Mouse (Mus musculus): ENCODE data around the gene Sap18.
"Not testable (repeated sequence)": the region's sequence is repeated elsewhere in the genome, so short reads cannot be mapped to it uniquely, and the experiment has no call there.

Gene Sap18

GRCm38 (mm10) chr14:57797991-57798931 lies at the start of gene Sap18:
Sap18 (plus strand) TSS chr14:57798180.
- DNase-seq (ENCODE audit: low spot score), result peak; percentile 93

- DNase-seq (ENCODE audit: low spot score), result no peak
These were observed 48.5 kb upstream of the Sap18 start for GRCm38 (mm10) chr14:57749501-57749900.

GRCm38 (mm10) chr14:57751006-57751405 lies 47.0 kb upstream of the Sap18 start:
- DNase-seq (ENCODE audit: low spot score), result not testable (repeated sequence)

- DNase-seq (ENCODE audit: low spot score), result no peak
These were observed 44.5 kb upstream of the Sap18 start for GRCm38 (mm10) chr14:57753351-57753992.

GRCm38 (mm10) chr14:57755661-57756060 lies 42.3 kb upstream of the Sap18 start:
- DNase-seq (ENCODE audit: low spot score), result no peak

- DNase-seq (ENCODE audit: low spot score), result no peak
These were observed 41.9 kb upstream of the Sap18 start for GRCm38 (mm10) chr14:57756094-57756493.

- DNase-seq (ENCODE audit: low spot score), result no peak
These were observed 39.7 kb upstream of the Sap18 start, which contains the start of gene Lats2 for GRCm38 (mm10) chr14:57758237-57758636. Lats2 (minus strand) TSS chr14:57758388.

- no peak for DNase-seq (ENCODE audit: low spot score)
These were observed 37.2 kb upstream of the Sap18 start for GRCm38 (mm10) chr14:57760447-57761412.

GRCm38 (mm10) chr14:57769102-57769501 lies 28.9 kb upstream of the Sap18 start:
- DNase-seq (ENCODE audit: low spot score), result no peak

GRCm38 (mm10) chr14:57772157-57772815 lies 25.7 kb upstream of the Sap18 start:
- DNase-seq (ENCODE audit: low spot score), result no peak

- no peak for DNase-seq (ENCODE audit: low spot score)
These were observed 10.6 kb upstream of the Sap18 start for GRCm38 (mm10) chr14:57787406-57787805.

GRCm38 (mm10) chr14:57789311-57789710 lies 8.7 kb upstream of the Sap18 start:
- no peak for DNase-seq (ENCODE audit: low spot score)

GRCm38 (mm10) chr14:57789759-57790158 lies 8.2 kb upstream of the Sap18 start:
- no peak for DNase-seq (ENCODE audit: low spot score)

- DNase-seq (ENCODE audit: low spot score), result no peak
These were observed 6.8 kb upstream of the Sap18 start for GRCm38 (mm10) chr14:57791171-57791570.

GRCm38 (mm10) chr14:57797551-57797950 lies 429 bp upstream of the Sap18 start:
- DNase-seq (ENCODE audit: low spot score), result peak; percentile 4

GRCm38 (mm10) chr14:57803731-57804130 lies 5.8 kb downstream of the Sap18 start:
- DNase-seq (ENCODE audit: low spot score), result no peak

GRCm38 (mm10) chr14:57808558-57808957 lies 10.6 kb downstream of the Sap18 start:
- DNase-seq (ENCODE audit: low spot score), result no peak

- DNase-seq (ENCODE audit: low spot score), result no peak
These were observed 12.9 kb downstream of the Sap18 start for GRCm38 (mm10) chr14:57810886-57811285.

- DNase-seq (ENCODE audit: low spot score), result no peak
These were observed 13.9 kb downstream of the Sap18 start for GRCm38 (mm10) chr14:57811844-57812243.

GRCm38 (mm10) chr14:57820839-57821238 lies 22.9 kb downstream of the Sap18 start:
- DNase-seq (ENCODE audit: low spot score), result no peak
